8 mouse cellular contexts compared by ENCODE assay signal in the genomic region with DNA sequence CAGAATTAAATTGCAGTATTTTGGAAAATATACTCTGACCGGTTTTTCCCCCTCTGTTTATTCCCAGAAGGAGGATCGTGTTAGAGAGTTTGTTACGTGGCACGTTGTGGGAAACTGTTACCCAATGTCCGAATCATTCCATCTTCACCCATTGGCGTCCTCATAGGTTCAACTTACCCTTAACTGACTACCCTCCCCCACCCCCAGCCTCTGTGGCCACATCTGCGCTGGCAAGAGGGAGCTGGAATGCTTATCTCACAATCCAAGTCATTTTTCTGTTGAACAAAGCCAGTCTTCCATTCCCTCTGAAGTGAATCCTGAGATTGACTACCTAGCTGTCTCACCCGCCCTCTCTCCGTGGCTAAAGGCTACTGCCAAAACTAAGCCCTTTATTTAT. TPM values are rescaled to one million over a fixed set of nuclear protein-coding genes. Genes with fewer than 3 reads are reported as not detected.
A peak's percentile ranks its signal among the peaks of the same experiment; 100 is the strongest.
DNase-seq lines count a peak whose midpoint lies in the region; ATAC-seq and TF ChIP-seq lines count a peak whose summit lies in the region.

No protein-coding gene starts in this region.

- peak overlapping the region; percentile 79; the same call in 1 of the 2 replicates for H3K27ac ChIP-seq in heart, adult 2 months
- H3K27ac ChIP-seq in heart, embryonic 15.5 days, result peak overlapping the region; percentile 76
- H3K27ac ChIP-seq in liver, postnatal 0 days (ENCODE audit: low read depth), result peak overlapping the region; percentile 71

- H3K4me3 ChIP-seq in heart, adult 2 months, result peak overlapping the region; percentile 87; the same call in 1 of the 2 replicates
- H3K4me3 ChIP-seq in E14TG2a.4 (replicated peaks; ENCODE audit: low read length), result peak overlapping the region; percentile 97
- peak overlapping the region; percentile 72 for H3K4me3 ChIP-seq in heart, embryonic 15.5 days
- peak overlapping the region; percentile 83 for H3K4me3 ChIP-seq in liver, postnatal 0 days (ENCODE audit: low read depth, low read length)

- no peaks in the 10 kb centered on the region for H3K27me3 ChIP-seq in heart, adult 2 months (ENCODE audit: control insufficient read depth, insufficient read depth, low read length)
- H3K27me3 ChIP-seq in E14TG2a.4 (ENCODE audit: insufficient read depth, low read length), result peaks cover 58% of the 10 kb centered on the region
- H3K27me3 ChIP-seq in heart, embryonic 15.5 days, result peaks cover 15% of the 10 kb centered on the region
- H3K27me3 ChIP-seq in liver, postnatal 0 days (ENCODE audit: insufficient read depth, low read length), result no peaks in the 10 kb centered on the region

- no peak for TF ChIP-seq POLR2A in heart, adult 2 months (IDR thresholded peaks at IDR 0.05; ENCODE audit: insufficient read depth, low read depth, low read length)

- H3K4me2 ChIP-seq in heart, embryonic 15.5 days, result peak overlapping the region; percentile 92
- H3K4me2 ChIP-seq in liver, postnatal 0 days (ENCODE audit: low read depth, low read length), result peak overlapping the region; percentile 95

- no peak for TF ChIP-seq EP300 in heart, adult 2 months (IDR thresholded peaks at IDR 0.05; ENCODE audit: insufficient read depth, low read depth, low read length)
- no peak for TF ChIP-seq EP300 in liver, postnatal 0 days (IDR thresholded peaks at IDR 0.05; ENCODE audit: low read depth)

- no peaks in the 10 kb centered on the region for H3K36me3 ChIP-seq in heart, adult 2 months (ENCODE audit: control insufficient read depth, insufficient read depth, low read length)
- H3K36me3 ChIP-seq in E14TG2a.4 (ENCODE audit: insufficient read depth, low read length), result peaks cover 18% of the 10 kb centered on the region
- no peaks in the 10 kb centered on the region for H3K36me3 ChIP-seq in heart, embryonic 15.5 days
- no peaks in the 10 kb centered on the region for H3K36me3 ChIP-seq in liver, postnatal 0 days (replicated peaks; ENCODE audit: insufficient read depth, low read length)

- DNase-seq in heart, adult 2 months, result no peak
- no peak for DNase-seq in heart, postnatal 14 days
- DNase-seq in liver, postnatal 0 days, result no peak
- DNase-seq in thymus, postnatal 0 days (ENCODE audit: low spot score), result no peak
- no peak for DNase-seq in retina, postnatal 1 day
- no peak for DNase-seq in layer of hippocampus, postnatal 36 days

- H3K9me3 ChIP-seq in E14TG2a.4 (ENCODE audit: low read length), result no peaks in the 10 kb centered on the region
- no peaks in the 10 kb centered on the region for H3K9me3 ChIP-seq in heart, embryonic 15.5 days (replicated peaks)
- H3K9me3 ChIP-seq in liver, postnatal 0 days (ENCODE audit: low read length), result no peaks in the 10 kb centered on the region

- H3K9ac ChIP-seq in heart, adult 2 months (ENCODE audit: low read depth, low read length), result no peak overlapping the region
- H3K9ac ChIP-seq in heart, embryonic 15.5 days, result no peak overlapping the region
- peak overlapping the region; percentile 45 for H3K9ac ChIP-seq in liver, postnatal 0 days (replicated peaks)

- no peak for TF ChIP-seq CTCF in heart, adult 2 months (IDR thresholded peaks at IDR 0.05)
- TF ChIP-seq CTCF in E14TG2a.4 (conservative IDR thresholded peaks at IDR 0.05; ENCODE audit: low read length), result no peak
- no peak for TF ChIP-seq CTCF in liver, postnatal 0 days (IDR thresholded peaks at IDR 0.05; ENCODE audit: low read depth)

- no peaks in the 10 kb centered on the region for H3K79me2 ChIP-seq in heart, adult 2 months (replicated peaks; ENCODE audit: control insufficient read depth, insufficient read depth, low read length)

- H3K4me1 ChIP-seq in heart, adult 2 months (ENCODE audit: control insufficient read depth, insufficient read depth, low read length), result peaks cover 4% of the 10 kb centered on the region
- peaks cover 56% of the 10 kb centered on the region for H3K4me1 ChIP-seq in E14TG2a.4 (replicated peaks; ENCODE audit: low read depth, low read length)
- H3K4me1 ChIP-seq in heart, embryonic 15.5 days (replicated peaks), result peaks cover 43% of the 10 kb centered on the region
- peaks cover 62% of the 10 kb centered on the region for H3K4me1 ChIP-seq in liver, postnatal 0 days (ENCODE audit: insufficient read depth)

- 34% methylated on average over 9 of the region's 9 CpGs for WGBS in heart, adult 2 months
- WGBS in heart, embryonic 15.5 days, result 22% methylated on average over 9 of the region's 9 CpGs
- 18% methylated on average over 9 of the region's 9 CpGs for WGBS in liver, postnatal 0 days (ENCODE audit: insufficient replicate concordance)

- intact Hi-C loops in heart, adult 2 months (cut with DNase I), result no loop called here
- intact Hi-C loops in heart, postnatal 14 days (cut with DNase I), result loop anchor here (2.0 kb wide), 1 partner anchor 109 kb away; no protein-coding TSS in a partner anchor

- ATAC-seq in heart, embryonic 15.5 days (replicated peaks; ENCODE audit: insufficient number of reproducible peaks, insufficient read depth, low FRiP score, low read depth), result no peak
- no peak for ATAC-seq in liver, postnatal 0 days

RNA-seq across cellular contexts. Expression of gene Slc9a3r1, which starts 0.9 kb away (rescaled TPM):
- 10 to 100 TPM in 1 of 2 experiments, 1 to 10 TPM in 1; 8.1 to 10.1 TPM for total RNA-seq in heart, adult 2 months (2021)
- polyA plus RNA-seq in heart, adult 2 months (2012; rRNA removed), result 8.9 and 9.7 TPM in 2 replicates
- 10 to 100 TPM; 12.7 to 13.5 TPM for total RNA-seq in heart, postnatal 14 days (2021)
- 24.6 and 46.4 TPM in 2 replicates for polyA plus RNA-seq in heart, embryonic 15.5 days (2015; fragmentation: Nextera tagmentation; extraction: Ambion mirVana)
- polyA plus RNA-seq in liver, postnatal 0 days (2015; fragmentation: Nextera tagmentation; extraction: Ambion mirVana), result 101 and 115 TPM in 2 replicates
- 255 and 279 TPM in 2 replicates for polyA plus RNA-seq in thymus, postnatal 0 days (2015; fragmentation: Nextera tagmentation; extraction: Ambion mirVana)
- 10 to 100 TPM; 72.1 to 73.7 TPM for total RNA-seq in layer of hippocampus, postnatal 36 days (2021)

RNA-seq across cellular contexts. Expression of gene Tmem104, which starts 25.1 kb away (rescaled TPM):
- total RNA-seq in heart, adult 2 months (2021), result 10 to 100 TPM in 1 of 2 experiments, 1 to 10 TPM in 1; 8.8 to 11.6 TPM
- 8.6 and 9.9 TPM in 2 replicates for polyA plus RNA-seq in heart, adult 2 months (2012; rRNA removed)
- total RNA-seq in heart, postnatal 14 days (2021), result 1 to 10 TPM; 9.5 to 9.6 TPM
- polyA plus RNA-seq in heart, embryonic 15.5 days (2015; fragmentation: Nextera tagmentation; extraction: Ambion mirVana), result 6.6 and 11.4 TPM in 2 replicates
- polyA plus RNA-seq in liver, postnatal 0 days (2015; fragmentation: Nextera tagmentation; extraction: Ambion mirVana), result 5.7 and 7.1 TPM in 2 replicates
- 8.6 and 10.8 TPM in 2 replicates for polyA plus RNA-seq in thymus, postnatal 0 days (2015; fragmentation: Nextera tagmentation; extraction: Ambion mirVana)
- total RNA-seq in layer of hippocampus, postnatal 36 days (2021), result 10 to 100 TPM; 16.7 to 19.1 TPM

RNA-seq across cellular contexts. Expression of gene Nat9, which starts 25.5 kb away (rescaled TPM):
- total RNA-seq in heart, adult 2 months (2021), result 10 to 100 TPM; 18.5 to 23.6 TPM
- polyA plus RNA-seq in heart, adult 2 months (2012; rRNA removed), result 20.2 and 31.5 TPM in 2 replicates
- 10 to 100 TPM; 17.0 to 17.1 TPM for total RNA-seq in heart, postnatal 14 days (2021)
- 16.2 and 20.8 TPM in 2 replicates for polyA plus RNA-seq in heart, embryonic 15.5 days (2015; fragmentation: Nextera tagmentation; extraction: Ambion mirVana)
- polyA plus RNA-seq in liver, postnatal 0 days (2015; fragmentation: Nextera tagmentation; extraction: Ambion mirVana), result 16.5 and 16.7 TPM in 2 replicates
- polyA plus RNA-seq in thymus, postnatal 0 days (2015; fragmentation: Nextera tagmentation; extraction: Ambion mirVana), result 19.3 and 20.1 TPM in 2 replicates
- 10 to 100 TPM; 21.7 to 24.1 TPM for total RNA-seq in layer of hippocampus, postnatal 36 days (2021)

RNA-seq across cellular contexts. Expression of gene Cd300lf, which starts 28.4 kb away (rescaled TPM):
- total RNA-seq in heart, adult 2 months (2021), result under 1 TPM; 0.11 to 0.60 TPM
- 0.38 and 1.00 TPM in 2 replicates for polyA plus RNA-seq in heart, adult 2 months (2012; rRNA removed)
- total RNA-seq in heart, postnatal 14 days (2021), result under 1 TPM; 0.46 to 0.69 TPM
- 0.37 and 1.2 TPM in 2 replicates for polyA plus RNA-seq in heart, embryonic 15.5 days (2015; fragmentation: Nextera tagmentation; extraction: Ambion mirVana)
- 8.5 and 9.3 TPM in 2 replicates for polyA plus RNA-seq in liver, postnatal 0 days (2015; fragmentation: Nextera tagmentation; extraction: Ambion mirVana)
- polyA plus RNA-seq in thymus, postnatal 0 days (2015; fragmentation: Nextera tagmentation; extraction: Ambion mirVana), result 0.76 and 2.0 TPM in 2 replicates
- under 1 TPM; 0.22 to 0.58 TPM for total RNA-seq in layer of hippocampus, postnatal 36 days (2021)
